Mouse (Mus musculus) olfactory bulb, adult 2 months (tissue): Measurements from ENCODE around the gene Pax4.

Experiments used
- CTCF ChIP-seq: fragments of 200-500 bp; IDR thresholded peaks from 2 replicates; pipeline ENCODE4 v1.5.1; 2012; ENCODE audit warnings: low read depth, mild to moderate bottlenecking, low read length, moderate library complexity; ENCODE audit not compliant: insufficient read depth
- POLR2A ChIP-seq: fragments of 200-500 bp; IDR thresholded peaks from 2 replicates; pipeline ENCODE4 v1.6.1; 2012; ENCODE audit warnings: mild to moderate bottlenecking, low read depth, low read length, moderate library complexity; ENCODE audit not compliant: insufficient read depth

DNA sequence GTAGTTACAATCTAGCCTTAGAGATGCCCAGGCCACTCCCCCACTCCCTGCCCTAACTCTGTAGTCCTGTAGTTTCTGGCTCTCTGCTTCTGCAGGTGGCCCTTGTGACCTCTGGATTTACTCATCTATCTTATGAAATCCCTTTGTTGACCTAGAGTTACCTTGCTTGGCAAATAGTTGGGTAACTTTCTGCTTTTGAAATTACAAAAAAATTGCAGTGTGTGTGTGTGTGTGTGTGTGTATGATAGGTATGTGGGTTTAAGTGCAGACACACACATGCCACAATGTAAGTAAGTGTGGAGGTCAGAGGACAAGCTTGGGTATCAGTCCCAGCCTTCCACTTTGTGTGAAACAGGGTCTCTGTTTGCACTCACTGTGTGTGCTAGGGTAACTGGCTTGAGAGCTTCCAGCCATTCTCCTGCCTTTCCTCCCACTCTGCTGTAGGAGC lies 10.1 kb upstream of the Pax4 start:
- TF ChIP-seq CTCF (no peak), POLR2A (no peak)
